Mouse (Mus musculus): ENCODE data around the gene Nwd1. TPM values are rescaled to one million over a fixed set of nuclear protein-coding genes. Genes with fewer than 3 reads are reported as not detected.
"Not testable (repeated sequence)": the region's sequence is repeated elsewhere in the genome, so short reads cannot be mapped to it uniquely, and the experiment has no call there.

Nwd1 gene
- polyA plus RNA-seq, 2 experiments: 0.15 to 0.21 TPM

- Histone ChIP-seq H3K36me3 (ENCODE audit: control insufficient read depth, insufficient read depth, low read length) (no peaks in the 10 kb centered on the region), H3K4me3 (replicated peaks; ENCODE audit: low read length) (no peak overlapping the region), H3K9me3 (ENCODE audit: control insufficient read depth, low read length) (no peaks in the 10 kb centered on the region), H3K4me2 (replicated peaks; ENCODE audit: low read depth, low read length, severe bottlenecking) (no peak overlapping the region), H3K9ac (ENCODE audit: low read depth, low read length, severe bottlenecking) (no peak overlapping the region), H3K4me1 (ENCODE audit: control insufficient read depth, insufficient read depth, low read length) (no peaks in the 10 kb centered on the region), H3K27ac (replicated peaks; ENCODE audit: low read depth, low read length) (no peak overlapping the region), H3K27me3 (ENCODE audit: control insufficient read depth, insufficient read depth, low read length) (no peaks in the 10 kb centered on the region)
- no peak for DNase-seq (ENCODE audit: low spot score)
- WGBS: 71% methylated on average over 5 of the region's 5 CpGs
- no peak for TF ChIP-seq POLR2A (IDR thresholded peaks at IDR 0.05; ENCODE audit: borderline replicate concordance, extremely low read depth, insufficient read depth, insufficient read length)
- no peak for ATAC-seq (ENCODE audit: low FRiP score, low read depth)
Observed at GRCm38 (mm10) chr8:72665405-72665804, 18.9 kb downstream of the Nwd1 start.

DNA sequence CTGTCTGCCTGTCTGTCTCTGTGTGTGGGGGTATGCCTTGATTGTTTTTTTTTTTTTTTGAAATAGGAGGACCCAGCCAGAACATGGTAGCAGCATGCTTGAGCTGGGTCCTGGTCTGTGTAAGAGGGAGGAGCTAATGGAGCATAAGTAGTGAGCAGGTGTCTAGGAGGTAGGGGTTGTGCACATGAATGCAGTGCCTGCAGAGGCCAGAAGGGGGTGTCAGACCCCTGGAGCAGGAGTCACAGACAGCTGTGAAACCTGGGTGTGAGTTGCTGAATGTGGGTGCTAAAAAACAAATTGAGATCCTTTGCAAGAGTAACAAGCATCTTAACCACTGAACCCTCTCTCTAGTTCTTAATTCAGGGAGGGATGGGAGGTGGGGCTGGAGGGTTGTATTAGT is 22.4 kb downstream of the Nwd1 start:
- no peak for TF ChIP-seq POLR2A (IDR thresholded peaks at IDR 0.05; ENCODE audit: borderline replicate concordance, extremely low read depth, insufficient read depth, insufficient read length)
- ATAC-seq (ENCODE audit: low FRiP score, low read depth): no peak
- Histone ChIP-seq H3K27ac (replicated peaks; ENCODE audit: low read depth, low read length) (no peak overlapping the region), H3K36me3 (ENCODE audit: control insufficient read depth, insufficient read depth, low read length) (no peaks in the 10 kb centered on the region), H3K4me1 (ENCODE audit: control insufficient read depth, insufficient read depth, low read length) (no peaks in the 10 kb centered on the region), H3K9ac (ENCODE audit: low read depth, low read length, severe bottlenecking) (no peak overlapping the region), H3K4me2 (replicated peaks; ENCODE audit: low read depth, low read length, severe bottlenecking) (no peak overlapping the region), H3K27me3 (ENCODE audit: control insufficient read depth, insufficient read depth, low read length) (no peaks in the 10 kb centered on the region), H3K4me3 (replicated peaks; ENCODE audit: low read length) (no peak overlapping the region), H3K9me3 (ENCODE audit: control insufficient read depth, low read length) (no peaks in the 10 kb centered on the region)
- no peak for DNase-seq (ENCODE audit: low spot score)

- Histone ChIP-seq H3K4me3 (replicated peaks; ENCODE audit: low read length) (no peak overlapping the region), H3K27ac (replicated peaks; ENCODE audit: low read depth, low read length) (no peak overlapping the region), H3K27me3 (ENCODE audit: control insufficient read depth, insufficient read depth, low read length) (no peaks in the 10 kb centered on the region), H3K9me3 (ENCODE audit: control insufficient read depth, low read length) (no peaks in the 10 kb centered on the region), H3K4me2 (replicated peaks; ENCODE audit: low read depth, low read length, severe bottlenecking) (no peak overlapping the region), H3K9ac (ENCODE audit: low read depth, low read length, severe bottlenecking) (no peak overlapping the region), H3K36me3 (ENCODE audit: control insufficient read depth, insufficient read depth, low read length) (no peaks in the 10 kb centered on the region), H3K4me1 (ENCODE audit: control insufficient read depth, insufficient read depth, low read length) (no peaks in the 10 kb centered on the region)
- WGBS: 77% methylated on average over 1 of the region's 1 CpGs
- DNase-seq (ENCODE audit: low spot score) (no peak), ATAC-seq (ENCODE audit: low FRiP score, low read depth) (no peak)
- TF ChIP-seq POLR2A (IDR thresholded peaks at IDR 0.05; ENCODE audit: borderline replicate concordance, extremely low read depth, insufficient read depth, insufficient read length): no peak
Observed at GRCm38 (mm10) chr8:72672802-72673201, 26.3 kb downstream of the Nwd1 start.

GRCm38 (mm10) chr8:72674184-72674583 is 27.7 kb downstream of the Nwd1 start:
- WGBS: 85% methylated on average over 2 of the region's 2 CpGs
- Histone ChIP-seq H3K36me3 (ENCODE audit: control insufficient read depth, insufficient read depth, low read length) (no peaks in the 10 kb centered on the region), H3K4me2 (replicated peaks; ENCODE audit: low read depth, low read length, severe bottlenecking) (no peak overlapping the region), H3K27ac (replicated peaks; ENCODE audit: low read depth, low read length) (no peak overlapping the region), H3K4me1 (ENCODE audit: control insufficient read depth, insufficient read depth, low read length) (no peaks in the 10 kb centered on the region), H3K9me3 (ENCODE audit: control insufficient read depth, low read length) (no peaks in the 10 kb centered on the region), H3K4me3 (replicated peaks; ENCODE audit: low read length) (no peak overlapping the region), H3K27me3 (ENCODE audit: control insufficient read depth, insufficient read depth, low read length) (no peaks in the 10 kb centered on the region), H3K9ac (ENCODE audit: low read depth, low read length, severe bottlenecking) (no peak overlapping the region)
- no peak for DNase-seq (ENCODE audit: low spot score)
- TF ChIP-seq POLR2A (IDR thresholded peaks at IDR 0.05; ENCODE audit: borderline replicate concordance, extremely low read depth, insufficient read depth, insufficient read length): no peak
- ATAC-seq (ENCODE audit: low FRiP score, low read depth): no peak

DNA sequence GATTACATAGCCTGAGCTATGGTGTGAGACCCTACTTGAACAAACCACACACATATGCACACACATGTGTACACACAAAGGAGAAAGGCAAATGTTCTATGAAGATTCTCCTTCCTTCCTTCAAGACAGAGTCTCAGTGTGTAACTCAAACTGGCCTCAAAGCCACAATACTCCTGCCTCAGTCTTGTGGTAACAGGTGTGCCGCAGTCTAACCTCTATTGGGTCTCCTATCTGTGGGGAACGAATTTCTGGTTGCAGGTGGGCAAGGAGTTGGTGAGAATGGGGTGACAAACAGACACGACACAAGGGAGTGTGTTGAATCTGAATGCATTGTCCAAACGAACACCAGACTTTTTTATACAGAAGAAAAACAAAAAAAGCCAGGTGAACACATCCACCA is 29.9 kb downstream of the Nwd1 start:
- H3K36me3 ChIP-seq (ENCODE audit: control insufficient read depth, insufficient read depth, low read length): no peaks in the 10 kb centered on the region
- no peak for TF ChIP-seq POLR2A (IDR thresholded peaks at IDR 0.05; ENCODE audit: borderline replicate concordance, extremely low read depth, insufficient read depth, insufficient read length)
- no peak for ATAC-seq (ENCODE audit: low FRiP score, low read depth)
- no peaks in the 10 kb centered on the region for H3K4me1 ChIP-seq (ENCODE audit: control insufficient read depth, insufficient read depth, low read length)
- no peak overlapping the region for H3K4me3 ChIP-seq (replicated peaks; ENCODE audit: low read length)
- no peak overlapping the region for H3K9ac ChIP-seq (ENCODE audit: low read depth, low read length, severe bottlenecking)
- no peak overlapping the region for H3K4me2 ChIP-seq (replicated peaks; ENCODE audit: low read depth, low read length, severe bottlenecking)
- 68% methylated on average over 4 of the region's 4 CpGs for WGBS
- H3K27me3 ChIP-seq (ENCODE audit: control insufficient read depth, insufficient read depth, low read length): no peaks in the 10 kb centered on the region
- DNase-seq (ENCODE audit: low spot score): no peak
- H3K9me3 ChIP-seq (ENCODE audit: control insufficient read depth, low read length): no peaks in the 10 kb centered on the region
- no peak overlapping the region for H3K27ac ChIP-seq (replicated peaks; ENCODE audit: low read depth, low read length)

DNA sequence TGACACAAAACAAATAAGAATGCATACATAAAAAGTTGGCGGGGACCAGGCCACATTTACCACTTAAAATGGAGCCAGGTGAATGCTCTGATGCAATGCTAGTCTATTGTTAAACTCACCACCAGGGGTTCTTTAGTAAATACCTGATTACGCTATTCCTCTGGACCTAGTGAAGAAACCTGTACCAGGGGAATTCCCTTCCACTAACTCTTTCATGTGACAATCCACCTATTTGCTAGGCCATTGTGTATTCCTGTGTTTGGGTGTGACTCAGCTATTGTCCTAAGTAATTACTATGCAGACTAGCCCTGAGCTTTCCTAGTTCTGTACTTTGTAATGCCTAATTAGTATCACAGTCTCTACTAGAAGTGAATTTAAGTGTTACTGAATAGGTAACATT is 30.3 kb downstream of the Nwd1 start:
- H3K27ac ChIP-seq (replicated peaks; ENCODE audit: low read depth, low read length); H3K4me2 ChIP-seq (replicated peaks; ENCODE audit: low read depth, low read length, severe bottlenecking); H3K9me3 ChIP-seq (ENCODE audit: control insufficient read depth, low read length); DNase-seq (ENCODE audit: low spot score); ATAC-seq (ENCODE audit: low FRiP score, low read depth); H3K4me3 ChIP-seq (replicated peaks; ENCODE audit: low read length); H3K36me3 ChIP-seq (ENCODE audit: control insufficient read depth, insufficient read depth, low read length); H3K27me3 ChIP-seq (ENCODE audit: control insufficient read depth, insufficient read depth, low read length); H3K9ac ChIP-seq (ENCODE audit: low read depth, low read length, severe bottlenecking); H3K4me1 ChIP-seq (ENCODE audit: control insufficient read depth, insufficient read depth, low read length): not testable (repeated sequence)
- 51% methylated on average over 2 of the region's 2 CpGs for WGBS

All from limb, embryonic 14.5 days (tissue).